Mouse (Mus musculus): Measurements from ENCODE around the gene Hectd4. TPM values are rescaled to one million over a fixed set of nuclear protein-coding genes. Genes with fewer than 3 reads are reported as not detected.

The Hectd4 gene
- polyA plus RNA-seq, 1 experiment from 2014 or later = 3.3 TPM

DNA sequence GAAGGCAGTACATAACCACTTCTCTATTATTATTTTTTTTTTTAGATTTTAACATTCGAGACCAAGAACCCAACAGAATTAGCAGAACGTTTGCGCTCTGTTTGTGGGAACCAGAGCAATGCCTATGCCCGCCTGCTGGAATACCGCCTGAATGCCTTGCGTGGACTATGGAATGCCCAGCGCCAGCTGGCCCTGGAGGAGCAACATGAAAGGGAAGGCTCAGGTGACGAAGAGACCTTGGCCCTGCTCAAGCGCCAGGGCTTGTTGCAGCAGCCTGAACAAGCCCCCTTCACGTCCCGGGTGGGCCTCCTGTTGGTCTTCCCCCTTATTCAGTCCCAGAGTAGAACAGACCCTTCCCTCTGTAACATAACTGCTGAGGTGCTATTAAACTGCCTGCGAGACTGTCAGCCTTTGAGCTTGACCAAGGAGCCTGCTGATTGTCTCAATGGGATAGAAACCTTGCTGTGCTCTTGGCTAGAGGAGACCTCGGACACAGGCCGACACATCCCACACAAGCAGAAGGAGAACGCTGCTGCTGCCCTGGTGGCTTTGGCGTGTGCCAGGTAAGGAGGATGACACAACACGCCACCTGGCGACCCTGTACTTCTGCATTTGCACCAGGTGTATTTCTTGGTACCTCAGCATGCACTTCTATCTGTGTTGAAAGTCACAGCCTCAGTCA, 33.9 kb downstream of the Hectd4 start:
- DNase-seq (no peak), ATAC-seq (no peak)
- Histone ChIP-seq H3K27me3 (ENCODE audit: insufficient read depth, low read length) (no peaks in the 10 kb centered on the region), H3K4me2 (ENCODE audit: low read depth, low read length) (no peak overlapping the region), H3K9me3 (ENCODE audit: low read length) (no peaks in the 10 kb centered on the region), H3K36me3 (replicated peaks; ENCODE audit: insufficient read depth, low read length) (peaks cover 43% of the 10 kb centered on the region), H3K9ac (replicated peaks) (no peak overlapping the region), H3K27ac (ENCODE audit: low read depth) (no peak overlapping the region), H3K4me1 (ENCODE audit: insufficient read depth) (peaks cover 14% of the 10 kb centered on the region), H3K4me3 (ENCODE audit: low read depth, low read length) (no peak overlapping the region)
- 0 out of 2 replicates have a peak, but pooled peaks have one; percentile 1 for TF ChIP-seq CTCF (IDR thresholded peaks at IDR 0.05; ENCODE audit: low read depth)
- no peak for TF ChIP-seq EP300 (IDR thresholded peaks at IDR 0.05; ENCODE audit: low read depth)
- 89% methylated on average over 18 of the region's 18 CpGs for WGBS (ENCODE audit: insufficient replicate concordance)

DNA sequence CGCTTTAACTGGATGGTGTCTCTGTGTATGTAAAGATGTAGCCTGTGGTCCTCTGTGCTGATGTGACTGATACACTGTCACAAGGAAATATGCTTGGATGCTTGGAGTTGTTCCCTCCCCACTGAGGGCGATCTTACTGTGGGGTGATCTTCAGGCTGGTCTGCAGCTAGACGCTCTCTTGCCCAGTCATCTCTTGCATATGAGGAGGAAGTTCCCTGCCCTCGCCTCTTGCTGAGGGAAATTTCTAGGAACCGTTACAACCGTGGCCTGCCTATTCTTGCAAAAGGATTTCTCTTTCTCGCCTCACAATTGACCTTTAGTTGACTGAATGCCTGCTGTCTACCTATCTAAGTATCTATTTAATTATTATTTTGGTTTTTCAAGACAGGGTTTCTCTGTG, 35.0 kb downstream of the Hectd4 start:
- H3K9ac ChIP-seq (replicated peaks) = no peak overlapping the region
- WGBS (ENCODE audit: insufficient replicate concordance) = 83% methylated on average over 7 of the region's 7 CpGs
- no peaks in the 10 kb centered on the region for H3K9me3 ChIP-seq (ENCODE audit: low read length)
- H3K27me3 ChIP-seq (ENCODE audit: insufficient read depth, low read length) = no peaks in the 10 kb centered on the region
- H3K4me3 ChIP-seq (ENCODE audit: low read depth, low read length) = no peak overlapping the region
- no peak overlapping the region for H3K4me2 ChIP-seq (ENCODE audit: low read depth, low read length)
- 0 out of 2 replicates have a peak overlapping the region, but pooled peaks have one; percentile 22 for H3K27ac ChIP-seq (ENCODE audit: low read depth)
- ATAC-seq (no peak), DNase-seq (no peak)
- H3K4me1 ChIP-seq (ENCODE audit: insufficient read depth) = peaks cover 10% of the 10 kb centered on the region
- TF ChIP-seq EP300 (IDR thresholded peaks at IDR 0.05; ENCODE audit: low read depth) (no peak), CTCF (IDR thresholded peaks at IDR 0.05; ENCODE audit: low read depth) (no peak)
- H3K36me3 ChIP-seq (replicated peaks; ENCODE audit: insufficient read depth, low read length) = peaks cover 50% of the 10 kb centered on the region

DNA sequence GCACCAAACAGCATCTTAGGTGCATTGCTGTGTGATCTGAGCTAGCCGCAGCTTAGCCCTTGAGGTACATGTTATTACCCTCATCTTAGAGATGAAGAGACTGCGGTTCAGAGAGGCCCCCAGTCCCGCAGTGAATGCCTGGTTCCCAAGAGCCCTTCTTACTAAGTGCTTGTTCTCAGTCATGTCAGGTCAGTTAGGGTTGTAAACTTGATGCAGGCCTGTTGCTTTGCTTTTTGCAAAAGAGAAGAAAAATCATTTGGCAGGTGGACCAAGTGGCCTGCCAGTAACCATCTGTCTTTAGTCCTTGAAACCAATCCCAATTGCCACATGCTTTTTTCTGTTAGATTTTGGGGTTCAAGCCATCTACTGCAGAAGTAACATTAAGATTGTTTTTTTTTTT, 41.8 kb downstream of the Hectd4 start:
- Histone ChIP-seq H3K4me2 (ENCODE audit: low read depth, low read length) (no peak overlapping the region), H3K36me3 (replicated peaks; ENCODE audit: insufficient read depth, low read length) (peaks cover 62% of the 10 kb centered on the region), H3K9ac (replicated peaks) (no peak overlapping the region), H3K9me3 (ENCODE audit: low read length) (no peaks in the 10 kb centered on the region), H3K27me3 (ENCODE audit: insufficient read depth, low read length) (no peaks in the 10 kb centered on the region), H3K4me1 (ENCODE audit: insufficient read depth) (peaks cover 3% of the 10 kb centered on the region; the same call in 1 of the 2 replicates), H3K4me3 (ENCODE audit: low read depth, low read length) (no peak overlapping the region), H3K27ac (ENCODE audit: low read depth) (no peak overlapping the region)
- TF ChIP-seq EP300 (IDR thresholded peaks at IDR 0.05; ENCODE audit: low read depth) (no peak), CTCF (IDR thresholded peaks at IDR 0.05; ENCODE audit: low read depth) (no peak)
- no peak for ATAC-seq
- DNase-seq = no peak
- WGBS (ENCODE audit: insufficient replicate concordance) = 95% methylated on average over 3 of the region's 3 CpGs

DNA sequence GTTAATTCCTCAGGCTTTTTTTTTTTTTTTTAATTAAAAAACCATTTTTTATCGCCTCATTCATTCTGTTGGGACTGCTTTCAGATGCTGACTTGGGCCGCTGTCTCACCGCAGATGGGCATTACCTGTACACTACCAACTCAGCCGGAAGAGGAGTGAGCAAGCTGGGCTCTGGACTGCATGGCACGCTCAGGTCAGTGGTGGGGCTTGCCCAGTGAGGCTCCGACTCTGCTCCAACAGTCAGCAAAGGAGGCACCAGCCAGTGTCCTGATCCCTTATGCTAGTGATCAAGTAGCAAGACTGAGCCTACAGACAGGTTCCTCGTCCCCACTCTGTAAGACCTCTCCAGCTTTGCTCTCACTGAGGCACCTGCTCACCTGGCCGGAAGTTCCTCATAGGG, 42.4 kb downstream of the Hectd4 start:
- TF ChIP-seq CTCF (IDR thresholded peaks at IDR 0.05; ENCODE audit: low read depth) = no peak
- Histone ChIP-seq H3K4me2 (ENCODE audit: low read depth, low read length) (no peak overlapping the region), H3K27me3 (ENCODE audit: insufficient read depth, low read length) (no peaks in the 10 kb centered on the region), H3K27ac (ENCODE audit: low read depth) (no peak overlapping the region), H3K9me3 (ENCODE audit: low read length) (no peaks in the 10 kb centered on the region), H3K9ac (replicated peaks) (no peak overlapping the region), H3K4me3 (ENCODE audit: low read depth, low read length) (no peak overlapping the region), H3K4me1 (ENCODE audit: insufficient read depth) (peaks cover 3% of the 10 kb centered on the region; the same call in 1 of the 2 replicates), H3K36me3 (replicated peaks; ENCODE audit: insufficient read depth, low read length) (peaks cover 63% of the 10 kb centered on the region)
- WGBS (ENCODE audit: insufficient replicate concordance) = 95% methylated on average over 8 of the region's 8 CpGs
- DNase-seq (no peak), ATAC-seq (no peak)

DNA sequence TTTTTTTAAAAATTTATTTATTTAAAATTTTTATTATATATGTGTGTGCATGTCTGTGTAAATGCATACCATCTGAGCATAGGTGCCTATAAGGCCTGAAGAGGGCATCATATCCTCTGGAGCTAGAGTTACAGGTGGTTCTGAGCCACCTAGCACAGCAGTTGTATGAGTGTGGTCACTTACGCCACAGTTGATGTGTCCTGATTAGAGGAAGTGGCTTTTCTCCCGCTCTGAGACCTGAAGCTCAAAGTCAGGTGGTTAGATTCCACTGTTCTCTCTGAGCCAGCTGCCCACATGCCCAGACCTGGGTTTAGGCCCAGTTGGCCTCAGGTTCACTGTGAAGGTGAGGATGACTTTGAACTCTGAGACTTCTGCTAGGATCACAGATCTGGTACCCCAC, 44.6 kb downstream of the Hectd4 start:
- no peak overlapping the region for H3K27ac ChIP-seq (ENCODE audit: low read depth)
- ATAC-seq = no peak

DNA sequence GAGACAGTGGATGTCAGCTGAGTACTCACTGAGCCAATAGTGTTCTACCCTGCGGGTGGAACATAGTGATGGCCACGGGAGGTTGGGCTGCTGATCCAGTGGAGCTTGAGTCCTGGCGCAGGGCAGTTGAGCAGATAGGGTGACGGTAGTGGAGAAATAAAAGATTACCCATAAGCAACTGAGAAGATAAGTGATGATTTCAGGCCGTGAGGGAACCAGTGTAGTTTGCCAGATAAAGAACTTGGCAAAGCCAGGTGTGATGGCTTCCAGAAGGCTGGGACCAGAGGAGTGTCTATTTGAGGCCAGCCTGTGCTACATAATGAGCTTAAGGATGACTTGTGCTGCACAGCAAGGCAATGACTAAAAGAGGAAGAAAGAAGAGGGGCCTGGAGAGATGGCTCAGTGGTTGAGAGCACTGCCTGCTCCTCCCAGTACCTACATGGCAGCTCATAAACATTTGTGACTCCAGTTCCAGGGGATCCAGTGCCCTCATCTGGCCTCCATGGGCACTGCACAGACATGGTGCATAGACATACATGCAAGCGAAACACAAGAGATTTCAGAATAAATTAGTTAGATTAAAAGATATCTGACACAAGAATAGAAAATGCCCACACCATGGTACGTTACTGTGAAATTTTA, 46.8 kb downstream of the Hectd4 start:
- Histone ChIP-seq H3K27me3 (ENCODE audit: insufficient read depth, low read length) (no peaks in the 10 kb centered on the region), H3K27ac (ENCODE audit: low read depth) (0 out of 2 replicates have a peak overlapping the region, but pooled peaks have one; percentile 11), H3K36me3 (replicated peaks; ENCODE audit: insufficient read depth, low read length) (peaks cover 73% of the 10 kb centered on the region), H3K9ac (replicated peaks) (0 out of 2 replicates have a peak overlapping the region, but pooled peaks have one; percentile 21), H3K4me3 (ENCODE audit: low read depth, low read length) (no peak overlapping the region), H3K4me2 (ENCODE audit: low read depth, low read length) (no peak overlapping the region; the same call in 1 of the 2 replicates), H3K9me3 (ENCODE audit: low read length) (no peaks in the 10 kb centered on the region), H3K4me1 (ENCODE audit: insufficient read depth) (peaks cover 3% of the 10 kb centered on the region; the same call in 1 of the 2 replicates)
- ATAC-seq = peak; percentile 77
- 57% methylated on average over 7 of the region's 7 CpGs for WGBS (ENCODE audit: insufficient replicate concordance)
- DNase-seq = peak; percentile 67
- TF ChIP-seq CTCF (IDR thresholded peaks at IDR 0.05; ENCODE audit: low read depth) (peak; percentile 84), EP300 (IDR thresholded peaks at IDR 0.05; ENCODE audit: low read depth) (peak; percentile 83)

More for the DNA sequence above, 44.6 kb downstream of the Hectd4 start:
- Histone ChIP-seq H3K27me3 (ENCODE audit: insufficient read depth, low read length) (no peaks in the 10 kb centered on the region), H3K9me3 (ENCODE audit: low read length) (no peaks in the 10 kb centered on the region), H3K4me1 (ENCODE audit: insufficient read depth) (peaks cover 3% of the 10 kb centered on the region; the same call in 1 of the 2 replicates), H3K4me3 (ENCODE audit: low read depth, low read length) (no peak overlapping the region), H3K9ac (replicated peaks) (no peak overlapping the region), H3K36me3 (replicated peaks; ENCODE audit: insufficient read depth, low read length) (peaks cover 75% of the 10 kb centered on the region), H3K4me2 (ENCODE audit: low read depth, low read length) (no peak overlapping the region)
- TF ChIP-seq EP300 (IDR thresholded peaks at IDR 0.05; ENCODE audit: low read depth) (no peak), CTCF (IDR thresholded peaks at IDR 0.05; ENCODE audit: low read depth) (0 out of 2 replicates have a peak, but pooled peaks have one; percentile 6)
- no peak for DNase-seq
- 65% methylated on average over 2 of the region's 2 CpGs for WGBS (ENCODE audit: insufficient replicate concordance)

Measured in liver, postnatal 0 days (tissue).